Mouse (Mus musculus): Measurements from ENCODE around the gene Aagab. TPM values are rescaled to one million over a fixed set of nuclear protein-coding genes. Genes with fewer than 3 reads are reported as not detected.

Aagab gene
- polyA plus RNA-seq (2015; fragmentation: Nextera tagmentation; extraction: Ambion mirVana): 25.7 and 30.5 TPM in 2 replicates

- 2% methylated on average over 65 of the region's 70 CpGs for WGBS
- H3K27ac ChIP-seq: no peak within 1 kb of the TSS
These were observed at the start of gene Aagab, which contains the start of gene Iqch for GRCm38 (mm10) chr9:63602043-63602939. Gene Aagab (plus strand): TSS chr9:63602660. Gene Iqch (minus strand): TSS chr9:63602493.

GRCm38 (mm10) chr9:63553628-63554027 is 48.8 kb upstream of the Aagab start:
- no peak for ATAC-seq (ENCODE audit: insufficient number of reproducible peaks, low FRiP score, low TSS enrichment, low read depth)

More at GRCm38 (mm10) chr9:63602043-63602939, at the start of gene Aagab, which contains the start of gene Iqch:
- Histone ChIP-seq H3K27me3 (no peaks in the 10 kb centered on the region), H3K4me2 (peak within 1 kb of the TSS; percentile 70), H3K4me3 (peak within 1 kb of the TSS; percentile 82), H3K4me1 (peaks cover 22% of the 10 kb centered on the region), H3K9ac (peak within 1 kb of the TSS; percentile 77), H3K36me3 (no peaks in the 10 kb centered on the region), H3K9me3 (no peaks in the 10 kb centered on the region)
- ATAC-seq (ENCODE audit: insufficient number of reproducible peaks, low FRiP score, low TSS enrichment, low read depth): peak; percentile 94

GRCm38 (mm10) chr9:63555460-63555990 is 46.9 kb upstream of the Aagab start:
- no peak overlapping the region for H3K4me3 ChIP-seq
- WGBS: 73% methylated on average over 3 of the region's 3 CpGs
- no peak overlapping the region for H3K9ac ChIP-seq
- no peaks in the 10 kb centered on the region for H3K27me3 ChIP-seq
- H3K4me1 ChIP-seq: no peaks in the 10 kb centered on the region
- ATAC-seq (ENCODE audit: insufficient number of reproducible peaks, low FRiP score, low TSS enrichment, low read depth): no peak
- H3K4me2 ChIP-seq: no peak overlapping the region
- no peaks in the 10 kb centered on the region for H3K36me3 ChIP-seq
- no peak overlapping the region for H3K27ac ChIP-seq
- no peaks in the 10 kb centered on the region for H3K9me3 ChIP-seq

More at GRCm38 (mm10) chr9:63553628-63554027, 48.8 kb upstream of the Aagab start:
- H3K4me2 ChIP-seq: no peak overlapping the region
- no peak overlapping the region for H3K4me3 ChIP-seq
- no peak overlapping the region for H3K27ac ChIP-seq
- WGBS: 79% methylated on average over 3 of the region's 3 CpGs
- no peak overlapping the region for H3K9ac ChIP-seq
- no peaks in the 10 kb centered on the region for H3K9me3 ChIP-seq
- no peaks in the 10 kb centered on the region for H3K36me3 ChIP-seq
- no peaks in the 10 kb centered on the region for H3K4me1 ChIP-seq
- no peaks in the 10 kb centered on the region for H3K27me3 ChIP-seq

- WGBS: 74% methylated on average over 1 of the region's 1 CpGs
- Histone ChIP-seq H3K27ac (no peak overlapping the region), H3K36me3 (no peaks in the 10 kb centered on the region), H3K4me3 (no peak overlapping the region), H3K9ac (no peak overlapping the region), H3K27me3 (no peaks in the 10 kb centered on the region), H3K4me1 (no peaks in the 10 kb centered on the region), H3K4me2 (no peak overlapping the region), H3K9me3 (no peaks in the 10 kb centered on the region)
- ATAC-seq (ENCODE audit: insufficient number of reproducible peaks, low FRiP score, low TSS enrichment, low read depth): no peak
These were observed 46.1 kb upstream of the Aagab start for GRCm38 (mm10) chr9:63556316-63556715.

- WGBS: 70% methylated on average over 8 of the region's 8 CpGs
- Histone ChIP-seq H3K4me1 (no peaks in the 10 kb centered on the region), H3K27ac (no peak overlapping the region), H3K4me2 (no peak overlapping the region), H3K36me3 (no peaks in the 10 kb centered on the region), H3K27me3 (no peaks in the 10 kb centered on the region), H3K4me3 (no peak overlapping the region), H3K9ac (no peak overlapping the region), H3K9me3 (no peaks in the 10 kb centered on the region)
- no peak for ATAC-seq (ENCODE audit: insufficient number of reproducible peaks, low FRiP score, low TSS enrichment, low read depth)
These were observed 45.5 kb upstream of the Aagab start for GRCm38 (mm10) chr9:63556933-63557332.

GRCm38 (mm10) chr9:63561931-63562330 is 40.5 kb upstream of the Aagab start:
- no peak for ATAC-seq (ENCODE audit: insufficient number of reproducible peaks, low FRiP score, low TSS enrichment, low read depth)
- Histone ChIP-seq H3K27ac (no peak overlapping the region), H3K4me1 (no peaks in the 10 kb centered on the region), H3K9me3 (no peaks in the 10 kb centered on the region), H3K4me3 (no peak overlapping the region), H3K9ac (no peak overlapping the region), H3K27me3 (no peaks in the 10 kb centered on the region), H3K4me2 (no peak overlapping the region), H3K36me3 (no peaks in the 10 kb centered on the region)
- 71% methylated on average over 8 of the region's 8 CpGs for WGBS

- Histone ChIP-seq H3K9ac (no peak overlapping the region), H3K9me3 (no peaks in the 10 kb centered on the region), H3K4me3 (no peak overlapping the region), H3K27me3 (no peaks in the 10 kb centered on the region), H3K4me1 (0 out of 2 replicates have a peak, but pooled peaks cover 3% of the 10 kb centered on the region), H3K4me2 (no peak overlapping the region), H3K36me3 (no peaks in the 10 kb centered on the region), H3K27ac (no peak overlapping the region)
- ATAC-seq (ENCODE audit: insufficient number of reproducible peaks, low FRiP score, low TSS enrichment, low read depth): no peak
- 80% methylated on average over 2 of the region's 2 CpGs for WGBS
These were observed 39.0 kb upstream of the Aagab start for GRCm38 (mm10) chr9:63563436-63563835.

- 0 out of 2 replicates have a peak overlapping the region, but pooled peaks have one; percentile 21 for H3K4me2 ChIP-seq
- peaks cover 9% of the 10 kb centered on the region for H3K4me1 ChIP-seq
- 54% methylated on average over 6 of the region's 6 CpGs for WGBS
These were observed 34.1 kb upstream of the Aagab start for GRCm38 (mm10) chr9:63568314-63568713.

GRCm38 (mm10) chr9:63568808-63569207 is 33.7 kb upstream of the Aagab start:
- H3K4me1 ChIP-seq: peaks cover 9% of the 10 kb centered on the region
- no peak for ATAC-seq (ENCODE audit: insufficient number of reproducible peaks, low FRiP score, low TSS enrichment, low read depth)
- WGBS: 15% methylated on average over 8 of the region's 8 CpGs

More at GRCm38 (mm10) chr9:63568314-63568713, 34.1 kb upstream of the Aagab start:
- Histone ChIP-seq H3K9ac (no peak overlapping the region), H3K36me3 (no peaks in the 10 kb centered on the region), H3K9me3 (no peaks in the 10 kb centered on the region), H3K27ac (no peak overlapping the region), H3K4me3 (no peak overlapping the region), H3K27me3 (no peaks in the 10 kb centered on the region)
- ATAC-seq (ENCODE audit: insufficient number of reproducible peaks, low FRiP score, low TSS enrichment, low read depth): no peak

GRCm38 (mm10) chr9:63571895-63572294 is 30.6 kb upstream of the Aagab start:
- WGBS: 22% methylated on average over 6 of the region's 6 CpGs

More at GRCm38 (mm10) chr9:63568808-63569207, 33.7 kb upstream of the Aagab start:
- H3K36me3 ChIP-seq: no peaks in the 10 kb centered on the region
- H3K9me3 ChIP-seq: no peaks in the 10 kb centered on the region
- no peak overlapping the region for H3K9ac ChIP-seq
- peak overlapping the region; percentile 21; the same call in 1 of the 2 replicates for H3K4me2 ChIP-seq
- H3K27ac ChIP-seq: no peak overlapping the region
- no peak overlapping the region for H3K4me3 ChIP-seq
- no peaks in the 10 kb centered on the region for H3K27me3 ChIP-seq

GRCm38 (mm10) chr9:63572874-63573273 is 29.6 kb upstream of the Aagab start:
- Histone ChIP-seq H3K4me3 (no peak overlapping the region), H3K27me3 (no peaks in the 10 kb centered on the region), H3K9me3 (no peaks in the 10 kb centered on the region), H3K36me3 (no peaks in the 10 kb centered on the region), H3K4me1 (peaks cover 9% of the 10 kb centered on the region), H3K27ac (no peak overlapping the region), H3K4me2 (no peak overlapping the region), H3K9ac (no peak overlapping the region)
- no peak for ATAC-seq (ENCODE audit: insufficient number of reproducible peaks, low FRiP score, low TSS enrichment, low read depth)
- WGBS: 63% methylated on average over 7 of the region's 7 CpGs

More at GRCm38 (mm10) chr9:63571895-63572294, 30.6 kb upstream of the Aagab start:
- H3K4me3 ChIP-seq: no peak overlapping the region
- H3K27ac ChIP-seq: no peak overlapping the region
- H3K4me1 ChIP-seq: peaks cover 9% of the 10 kb centered on the region
- H3K36me3 ChIP-seq: no peaks in the 10 kb centered on the region
- ATAC-seq (ENCODE audit: insufficient number of reproducible peaks, low FRiP score, low TSS enrichment, low read depth): no peak
- no peak overlapping the region for H3K4me2 ChIP-seq
- H3K9me3 ChIP-seq: no peaks in the 10 kb centered on the region
- H3K27me3 ChIP-seq: no peaks in the 10 kb centered on the region
- no peak overlapping the region for H3K9ac ChIP-seq

- no peak overlapping the region for H3K9ac ChIP-seq
- H3K27ac ChIP-seq: no peak overlapping the region
- H3K4me1 ChIP-seq: no peaks in the 10 kb centered on the region
- no peaks in the 10 kb centered on the region; the same call in 1 of the 2 replicates for H3K27me3 ChIP-seq
- no peak for ATAC-seq (ENCODE audit: insufficient number of reproducible peaks, low FRiP score, low TSS enrichment, low read depth)
- WGBS: 90% methylated on average over 3 of the region's 3 CpGs
- H3K36me3 ChIP-seq: no peaks in the 10 kb centered on the region
- no peaks in the 10 kb centered on the region for H3K9me3 ChIP-seq
- no peak overlapping the region for H3K4me2 ChIP-seq
- H3K4me3 ChIP-seq: no peak overlapping the region
These were observed 25.0 kb upstream of the Aagab start for GRCm38 (mm10) chr9:63577469-63577868.
